Mouse (Mus musculus): ENCODE results near the gene Adcy4.

Gene Adcy4

DNA sequence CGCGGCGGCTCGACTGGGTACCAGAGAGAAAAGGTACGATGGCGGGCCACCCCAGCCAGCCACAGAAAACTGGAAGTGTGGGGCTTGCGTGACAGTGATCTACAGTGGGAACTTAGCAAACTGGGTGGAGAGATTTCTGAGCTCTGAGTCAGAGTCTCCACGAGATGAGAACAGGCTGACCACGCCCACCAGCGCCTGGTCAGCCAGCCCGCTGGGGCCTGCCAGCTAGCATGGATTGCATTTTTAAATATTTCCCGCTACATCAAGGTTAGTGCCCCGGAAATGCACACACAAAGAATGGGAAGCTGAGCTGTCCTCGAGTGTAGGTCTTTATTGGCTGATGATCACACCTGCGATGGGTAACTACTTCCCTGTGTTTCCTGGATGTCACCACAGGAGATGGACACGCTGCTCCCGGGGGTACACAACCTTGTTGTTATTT, 31.4 kb upstream of the Adcy4 start:
- TF ChIP-seq GATA4 (IDR thresholded peaks at IDR 0.05; ENCODE audit: insufficient replicate concordance, low read length): no peak

DNA sequence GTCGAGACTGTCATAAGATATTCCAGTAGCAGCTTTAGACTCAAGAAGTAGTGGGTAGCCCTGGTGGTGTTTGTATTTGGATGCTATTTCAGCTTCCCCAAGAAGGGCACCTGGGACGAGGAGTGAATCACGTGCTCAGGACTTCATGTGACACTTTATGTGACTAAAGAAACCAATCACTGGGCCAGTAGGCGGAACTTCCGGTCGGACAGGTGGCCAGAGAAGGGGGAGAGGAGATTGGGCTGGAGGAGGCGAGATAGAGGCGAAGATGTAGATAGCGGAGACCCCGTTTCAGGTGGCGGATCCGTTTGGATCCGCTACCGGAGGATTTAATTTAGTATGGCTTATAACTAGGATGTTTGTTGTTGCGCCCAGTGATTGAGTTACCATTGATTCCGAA, 31.0 kb upstream of the Adcy4 start:
- no peak for TF ChIP-seq GATA4 (IDR thresholded peaks at IDR 0.05; ENCODE audit: insufficient replicate concordance, low read length)

DNA sequence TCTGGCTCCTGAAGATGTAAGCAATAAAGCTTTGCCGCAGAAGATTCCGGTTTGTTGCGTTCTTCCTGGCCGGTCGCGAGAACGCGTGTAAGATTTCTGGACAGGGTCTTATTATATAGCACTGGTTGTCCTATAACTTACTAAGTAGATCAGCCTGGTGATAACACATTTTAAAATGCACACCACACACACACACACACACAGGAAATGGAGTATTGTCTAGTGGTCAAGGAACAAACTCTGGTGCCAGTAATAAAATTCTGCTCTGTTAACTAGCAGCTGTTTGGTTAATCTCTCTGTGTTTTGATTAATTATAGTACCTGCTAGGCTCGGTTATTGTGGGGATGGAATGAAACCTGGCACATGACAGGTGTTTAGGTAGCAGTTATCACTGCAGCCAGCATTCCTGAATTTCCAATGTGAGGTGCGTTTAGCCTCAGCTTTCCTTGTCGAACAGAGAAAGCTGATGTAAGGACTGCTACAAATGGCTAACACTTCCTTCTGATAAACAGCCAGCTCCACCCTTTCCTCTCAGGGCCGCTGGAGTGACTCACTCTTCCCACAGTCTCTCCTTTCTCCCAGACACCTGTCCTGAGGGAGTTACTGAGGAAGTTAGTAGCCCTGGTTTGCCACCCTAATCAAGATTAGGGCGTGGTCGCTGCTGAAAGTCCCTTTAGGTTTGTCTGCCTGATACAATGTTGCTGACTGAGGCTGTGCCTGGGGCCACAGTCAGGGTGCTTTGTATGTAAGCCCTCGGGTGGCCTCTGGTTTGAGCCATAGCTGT, 11.7 kb upstream of the Adcy4 start:
- peak; percentile 8; the same call in 1 of the 2 replicates for TF ChIP-seq GATA4 (IDR thresholded peaks at IDR 0.05; ENCODE audit: insufficient replicate concordance, low read length)

DNA sequence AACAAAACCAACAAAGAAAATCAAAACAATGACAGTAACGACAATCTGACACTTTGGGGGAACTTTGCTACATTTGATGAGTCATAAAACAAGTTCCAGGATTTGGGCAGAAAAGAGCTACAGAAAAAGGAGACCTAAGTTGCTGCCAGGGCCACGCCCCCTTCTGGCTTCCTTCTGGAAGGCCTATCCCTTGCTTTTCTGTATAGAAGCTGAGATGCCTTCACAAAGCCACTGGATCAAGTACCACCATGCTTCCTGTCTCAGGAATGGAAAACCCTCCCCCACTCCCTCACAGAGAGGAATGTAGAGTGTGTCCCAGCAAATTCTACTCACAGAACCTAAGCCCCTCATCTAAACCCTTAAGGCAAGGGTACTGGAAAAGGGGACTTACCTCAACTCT, 10.1 kb upstream of the Adcy4 start:
- no peak for TF ChIP-seq GATA4 (IDR thresholded peaks at IDR 0.05; ENCODE audit: insufficient replicate concordance, low read length)

DNA sequence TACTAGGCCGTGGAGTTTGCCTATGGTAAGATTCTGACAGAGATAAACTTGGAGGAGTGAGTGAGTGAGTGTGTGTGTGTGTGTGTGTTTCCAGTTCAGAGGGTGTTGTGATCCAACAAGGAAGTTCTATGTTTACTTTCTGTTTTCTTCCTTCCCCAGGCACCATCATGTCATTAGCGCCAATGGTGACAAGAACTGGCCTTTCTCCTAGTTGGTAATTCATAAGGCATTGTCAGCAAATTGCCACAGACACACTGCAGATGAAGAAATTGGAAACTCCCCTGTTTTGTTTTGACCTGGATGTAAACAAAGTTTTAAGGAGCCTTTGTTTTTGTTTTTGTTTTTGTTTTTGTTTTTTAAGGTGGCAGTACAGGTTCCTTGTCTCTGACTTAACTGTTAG, 9.6 kb upstream of the Adcy4 start:
- TF ChIP-seq GATA4 (IDR thresholded peaks at IDR 0.05; ENCODE audit: insufficient replicate concordance, low read length): no peak

DNA sequence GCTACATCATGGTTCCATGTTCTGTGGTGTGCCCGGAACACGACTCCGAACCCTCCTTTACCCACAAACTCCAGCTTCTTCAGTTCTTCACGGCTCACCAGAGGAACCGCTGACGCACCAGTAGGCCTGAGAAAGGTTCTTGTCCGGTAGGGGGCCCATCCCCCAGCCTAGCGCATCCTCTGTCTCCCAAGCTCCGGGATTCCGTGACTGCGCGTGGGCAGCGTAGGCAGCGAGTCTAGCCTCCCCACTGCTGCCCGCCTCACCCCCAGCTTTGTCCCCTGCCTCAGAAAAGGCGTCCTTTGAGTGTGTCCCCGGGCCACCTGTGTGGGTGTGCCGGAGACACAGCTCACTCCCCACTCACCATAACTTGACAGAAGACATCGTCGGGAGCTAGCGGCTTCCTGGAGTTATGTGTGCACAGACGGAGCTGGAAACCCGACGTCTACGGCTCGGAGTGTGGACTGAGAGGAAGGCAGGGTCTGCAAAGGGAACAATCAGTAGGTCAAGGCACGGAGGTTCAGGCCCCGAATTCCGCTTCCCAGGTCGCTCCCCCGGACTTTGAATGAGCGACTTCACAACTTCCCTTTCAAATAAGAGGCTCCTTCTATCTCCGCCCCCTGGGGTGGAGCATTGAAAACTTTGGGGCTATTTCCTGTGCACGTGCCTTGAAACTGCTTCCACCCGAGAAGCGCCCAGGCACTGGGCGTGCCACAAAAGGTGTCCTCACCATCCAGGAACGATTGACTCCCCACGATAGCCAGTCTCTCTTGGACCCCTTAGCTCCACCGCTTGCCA, 4.6 kb upstream of the Adcy4 start, which contains the start of gene Ripk3:
Gene Ripk3, minus strand, starts transcription at position 610 of the 795 bp plus-strand sequence.
- TF ChIP-seq GATA4 (IDR thresholded peaks at IDR 0.05; ENCODE audit: insufficient replicate concordance, low read length): no peak

DNA sequence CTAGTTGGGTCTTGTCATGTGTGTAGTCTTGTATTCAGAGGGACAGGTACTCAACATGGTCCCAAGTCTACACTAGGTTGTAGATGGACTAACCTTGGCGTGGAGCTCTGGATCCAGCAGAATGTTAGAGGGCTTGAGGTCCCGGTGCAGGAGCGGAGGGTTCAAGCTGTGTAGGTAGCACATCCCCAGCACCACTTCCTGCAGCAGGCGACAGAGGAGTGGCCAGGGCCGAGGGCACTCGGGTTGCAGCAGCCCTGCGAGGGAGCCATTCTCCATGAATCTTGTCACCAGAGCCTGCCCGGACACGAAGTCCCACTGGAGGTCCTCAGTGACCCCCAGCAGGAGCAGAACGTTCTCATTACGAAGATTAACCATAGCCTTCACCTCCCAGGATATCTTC, 3.8 kb upstream of the Adcy4 start:
- no peak for TF ChIP-seq GATA4 (IDR thresholded peaks at IDR 0.05; ENCODE audit: insufficient replicate concordance, low read length)

DNA sequence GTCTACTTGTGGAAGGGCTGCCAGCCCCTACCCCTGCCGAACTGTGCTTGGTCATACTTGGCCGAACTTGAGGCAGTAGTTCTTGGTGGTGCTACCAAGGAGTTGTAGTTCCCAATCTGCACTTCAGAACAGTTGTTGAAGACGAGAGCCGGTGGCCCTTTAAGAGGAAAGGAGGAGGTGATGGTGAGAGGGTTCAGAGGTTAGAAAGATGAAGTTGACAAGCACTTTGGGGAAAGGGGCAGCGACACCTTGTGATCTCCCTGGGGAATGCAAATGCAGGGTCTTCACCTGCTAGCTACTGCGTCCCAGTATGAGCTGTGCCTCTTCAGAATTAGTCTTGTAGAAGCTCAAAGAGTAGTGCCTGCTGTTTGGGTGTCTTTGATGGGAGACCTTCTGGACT, 1.3 kb upstream of the Adcy4 start:
- TF ChIP-seq GATA4 (IDR thresholded peaks at IDR 0.05; ENCODE audit: insufficient replicate concordance, low read length): no peak

DNA sequence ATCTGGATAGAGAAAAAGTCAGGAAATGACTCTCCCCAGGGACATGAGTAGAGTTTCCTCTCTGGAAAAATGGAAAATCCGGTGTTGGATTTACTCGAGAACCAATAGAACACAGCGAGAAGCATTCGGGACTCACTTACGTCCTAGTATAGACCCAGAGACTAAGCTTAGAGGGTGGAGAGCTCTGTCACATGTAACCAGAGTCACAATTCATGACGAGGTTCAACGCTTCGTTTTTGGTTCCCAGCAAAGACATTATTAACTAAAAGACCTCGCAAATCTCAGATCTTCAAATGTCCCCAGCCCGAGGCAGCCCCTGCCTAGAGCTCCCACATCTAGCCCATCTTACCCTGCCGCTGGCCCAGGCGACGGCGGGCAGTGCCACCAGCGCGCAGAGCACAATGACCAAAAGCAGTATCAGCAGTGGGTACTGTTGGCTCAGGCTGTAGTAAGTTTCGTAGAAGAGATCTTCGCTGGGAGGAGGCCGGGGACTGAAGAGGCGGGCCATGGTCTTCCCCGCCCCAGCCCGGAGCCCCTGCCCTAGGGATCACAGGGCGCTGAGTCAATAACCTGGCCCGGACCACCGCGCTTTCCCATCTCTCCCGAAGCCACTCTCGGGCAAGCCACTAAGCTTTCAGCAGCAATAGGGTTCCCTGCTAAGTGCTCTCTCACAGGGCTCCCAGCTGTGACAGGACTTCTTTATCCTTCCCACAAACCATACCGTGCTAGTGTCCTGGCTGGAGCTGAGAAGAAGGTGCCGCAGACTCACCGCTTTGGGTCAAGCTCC, 531 bp downstream of the Adcy4 start:
- no peak for TF ChIP-seq GATA4 (IDR thresholded peaks at IDR 0.05; ENCODE audit: insufficient replicate concordance, low read length)

DNA sequence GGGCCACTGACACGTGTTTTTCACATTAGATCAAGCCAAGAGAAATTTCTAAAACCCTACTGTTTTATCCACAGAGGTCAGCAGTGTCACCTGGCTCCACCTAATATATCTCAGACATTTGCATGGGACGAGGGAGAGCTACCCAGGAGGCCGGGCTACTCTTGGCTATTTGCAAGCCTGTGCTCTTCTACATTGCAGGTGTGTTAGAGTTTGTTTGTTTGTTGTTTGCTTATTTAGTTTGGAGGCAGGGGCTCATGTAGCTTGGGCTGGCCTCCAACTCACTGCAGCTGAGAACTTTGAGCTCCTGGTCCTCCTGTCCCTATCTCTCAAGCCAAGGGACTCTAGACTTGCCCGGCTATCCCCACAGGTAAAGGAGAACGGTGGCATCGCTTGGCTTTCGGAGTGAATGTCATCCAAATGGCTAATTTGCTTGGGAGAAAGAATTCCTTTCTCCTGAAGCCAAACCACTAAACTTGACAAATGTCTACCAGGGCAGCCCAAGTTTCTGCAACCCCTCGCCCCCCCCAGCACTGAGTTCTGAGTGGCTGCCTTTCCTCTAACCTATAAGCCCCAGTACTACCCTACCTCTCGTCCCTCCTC, 1.4 kb downstream of the Adcy4 start:
- no peak for TF ChIP-seq GATA4 (IDR thresholded peaks at IDR 0.05; ENCODE audit: insufficient replicate concordance, low read length)

DNA sequence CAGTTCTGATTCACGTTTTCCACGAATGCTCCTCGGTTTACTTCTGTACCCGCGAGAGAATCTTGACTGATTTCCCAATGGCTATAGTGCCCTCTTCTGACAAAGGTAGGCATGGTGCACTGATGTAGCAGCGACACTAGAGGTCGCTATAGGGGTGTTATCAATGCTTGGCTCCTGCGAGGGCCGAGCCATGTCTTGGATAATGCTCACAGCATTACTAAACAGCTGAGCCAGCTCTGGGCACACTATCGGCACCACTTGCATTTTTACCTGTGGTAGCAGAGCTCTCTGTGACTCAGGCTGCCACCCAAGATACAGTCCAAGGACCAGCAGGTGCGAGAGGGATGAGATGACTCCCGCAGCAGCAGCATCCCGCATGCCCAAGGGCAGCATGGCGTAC, 2.6 kb downstream of the Adcy4 start:
- TF ChIP-seq GATA4 (IDR thresholded peaks at IDR 0.05; ENCODE audit: insufficient replicate concordance, low read length): peak; percentile 80; the same call in 1 of the 2 replicates

DNA sequence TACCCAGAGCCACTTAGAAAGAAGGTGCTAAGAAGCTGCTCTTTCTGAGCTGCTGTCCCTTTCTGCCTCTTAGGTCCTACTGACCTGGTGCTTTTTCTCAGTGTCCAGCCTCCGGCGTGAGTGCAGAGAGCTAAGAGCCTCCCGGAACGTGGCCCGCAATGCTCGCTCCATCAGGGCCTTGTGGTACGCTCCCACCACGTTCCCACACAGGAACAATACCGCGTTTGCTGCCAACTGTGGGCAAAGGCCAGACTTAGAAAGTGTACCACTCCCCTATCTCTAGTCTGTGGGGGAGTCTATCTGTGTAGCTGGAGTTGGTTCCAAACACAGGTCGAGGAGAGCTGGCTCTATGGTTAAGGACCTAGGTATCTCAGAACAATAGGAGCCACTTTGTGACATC, 3.2 kb downstream of the Adcy4 start:
- TF ChIP-seq GATA4 (IDR thresholded peaks at IDR 0.05; ENCODE audit: insufficient replicate concordance, low read length): no peak

DNA sequence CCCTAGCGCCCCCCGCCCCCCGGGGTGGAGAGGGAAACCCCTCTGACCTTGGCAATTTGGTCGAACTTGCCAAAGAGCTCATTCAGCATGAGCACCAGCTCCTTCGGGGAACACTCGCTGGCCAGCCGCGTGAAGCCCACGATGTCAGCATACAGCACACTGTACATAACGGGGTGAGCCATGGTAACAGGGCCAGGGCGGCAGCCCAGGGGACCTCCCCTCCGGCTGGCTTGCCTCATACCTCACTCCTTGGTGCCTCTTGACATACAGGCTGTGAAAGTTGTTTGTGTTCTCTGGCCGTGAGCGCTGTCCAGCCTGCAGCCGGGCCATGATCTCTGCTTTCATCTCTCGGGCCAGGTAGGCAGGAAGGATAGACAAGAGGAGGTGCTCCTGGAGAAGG, 4.2 kb downstream of the Adcy4 start:
- TF ChIP-seq GATA4 (IDR thresholded peaks at IDR 0.05; ENCODE audit: insufficient replicate concordance, low read length): no peak

DNA sequence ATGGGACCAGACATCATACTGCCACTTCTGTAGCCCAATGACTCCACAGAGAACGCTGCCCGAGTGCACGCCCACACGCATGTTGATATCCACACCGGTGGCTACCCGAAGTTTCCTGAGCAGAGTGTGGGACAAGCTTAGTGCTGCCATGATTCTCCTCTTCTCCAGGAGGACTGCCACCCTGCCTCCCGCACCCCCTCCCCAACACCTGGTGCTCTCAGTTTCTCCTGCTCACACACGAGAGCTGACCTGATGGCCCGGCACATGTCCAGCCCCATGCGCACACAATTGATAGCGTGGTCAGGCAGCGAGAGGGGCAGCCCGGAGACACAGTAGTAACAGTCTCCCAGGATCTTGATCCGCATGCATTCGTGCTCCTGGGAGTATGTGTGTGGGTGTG, 5.2 kb downstream of the Adcy4 start:
- TF ChIP-seq GATA4 (IDR thresholded peaks at IDR 0.05; ENCODE audit: insufficient replicate concordance, low read length): no peak

DNA sequence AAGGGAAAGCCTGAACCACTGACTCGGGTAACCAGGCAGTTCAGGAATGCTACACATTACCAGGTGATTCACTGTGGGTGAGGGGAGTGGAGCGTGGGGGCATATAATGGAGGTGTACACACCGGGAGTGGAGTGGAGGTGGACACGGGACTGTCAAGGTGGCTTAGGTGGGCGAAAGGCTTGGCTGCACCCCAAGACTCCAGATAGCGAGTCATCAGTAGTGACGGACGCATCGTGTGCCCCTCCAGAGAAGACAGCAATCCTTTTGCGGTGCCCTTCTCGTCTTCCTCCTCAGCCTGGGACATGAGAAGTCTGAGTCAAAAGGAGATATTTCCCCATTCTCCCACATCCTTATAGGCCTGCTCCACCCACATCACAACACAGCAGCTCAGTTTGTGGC, 6.1 kb downstream of the Adcy4 start:
- no peak for TF ChIP-seq GATA4 (IDR thresholded peaks at IDR 0.05; ENCODE audit: insufficient replicate concordance, low read length)

Data from liver, adult (tissue).